ENCODE assay signal across 27 mouse cellular contexts in genomic region chr1:26573798-26574450, GRCm38 (mm10).
"Had no signal": no experiment of that assay in that cellular context is flagged by ENCODE, and none has a peak within 500 bp of the region (broad histone marks: within the 10 kb centered on the region; RNA-seq: fewer than 3 reads in every experiment).

No protein-coding gene starts in this region.

- H3K4me3 ChIP-seq: heart, embryonic 10.5 days; heart, embryonic 12.5 days; hindbrain, embryonic 10.5 days; hindbrain, embryonic 12.5 days; intestine, embryonic 15.5 days; kidney, embryonic 15.5 days; left cerebral cortex, adult 2 months; limb, embryonic 10.5 days; limb, embryonic 12.5 days; liver, embryonic 13.5 days had no signal

- DNase-seq: gastrocnemius, postnatal 14 days; gastrocnemius, postnatal 36 days; heart, adult 18-20 months; heart, postnatal 10 days; heart, postnatal 4 days; kidney, adult 11 months; kidney, adult 2 months; kidney, adult 9 months; kidney, postnatal 14 days; kidney, postnatal 36 days; layer of hippocampus, adult 9-11 months; liver; liver, embryonic 13.5 days had no signal

- H3K4me1 ChIP-seq: heart, embryonic 10.5 days; heart, embryonic 12.5 days; hindbrain, embryonic 10.5 days; hindbrain, embryonic 12.5 days; intestine, embryonic 15.5 days; kidney, embryonic 15.5 days; limb, embryonic 10.5 days; limb, embryonic 12.5 days; liver, embryonic 13.5 days had no signal

- H3K9ac ChIP-seq: heart, embryonic 12.5 days; hindbrain, embryonic 12.5 days; hindbrain, embryonic 14.5 days; intestine, embryonic 15.5 days; kidney, embryonic 15.5 days; limb, embryonic 12.5 days; liver, embryonic 13.5 days had no signal

- H3K36me3 ChIP-seq: heart, embryonic 10.5 days; heart, embryonic 12.5 days; hindbrain, embryonic 10.5 days; hindbrain, embryonic 12.5 days; intestine, embryonic 15.5 days; kidney, embryonic 15.5 days; limb, embryonic 10.5 days; limb, embryonic 12.5 days; liver, embryonic 13.5 days had no signal

- ATAC-seq: hindbrain, embryonic 16.5 days; inflammation-experienced regulatory T-cells, adult 6 months; intestine, embryonic 15.5 days had no signal

- H3K4me2 ChIP-seq: heart, embryonic 12.5 days; hindbrain, embryonic 12.5 days; hindbrain, embryonic 14.5 days; intestine, embryonic 15.5 days; kidney, embryonic 15.5 days; limb, embryonic 12.5 days; liver, embryonic 11.5 days; liver, embryonic 13.5 days had no signal

- H3K9me3 ChIP-seq: heart, embryonic 10.5 days; hindbrain, embryonic 10.5 days; hindbrain, embryonic 12.5 days; intestine, embryonic 15.5 days; kidney, embryonic 15.5 days; limb, embryonic 10.5 days; limb, embryonic 12.5 days; liver, embryonic 13.5 days had no signal

- H3K27ac ChIP-seq: heart, embryonic 10.5 days; hindbrain, embryonic 10.5 days; hindbrain, embryonic 12.5 days; hindbrain, embryonic 14.5 days; intestine, embryonic 15.5 days; kidney, embryonic 15.5 days; kidney, postnatal 0 days; left cerebral cortex, adult 2 months; limb, embryonic 10.5 days; limb, embryonic 12.5 days; liver, embryonic 13.5 days had no signal

- H3K27me3 ChIP-seq: heart, embryonic 12.5 days; hindbrain, embryonic 12.5 days; intestine, embryonic 15.5 days; kidney, embryonic 15.5 days; limb, embryonic 12.5 days; liver, embryonic 13.5 days had no signal
